Mouse (Mus musculus) inflammation-experienced regulatory T-cells, adult 6 months (primary cell): ENCODE data around the gene Yipf4. TPM values are rescaled to one million over a fixed set of nuclear protein-coding genes. Genes with fewer than 3 reads are reported as not detected.

ENCODE experiments used
- ATAC-seq: one replicate; pipeline ENCODE4 v1.8.0; 2017
- polyA plus RNA-seq, 3 experiments: library from polyadenylated mRNA; unstranded; fragments of 100-300 nt; shearing (Covaris generic); gene quantifications; one replicate each; pipeline ENCODE4 v1.2.1; 2017

Gene Yipf4
- polyA plus RNA-seq, 3 experiments from 2014 or later, result 9.2 to 20.0 (median 17.8) TPM

DNA sequence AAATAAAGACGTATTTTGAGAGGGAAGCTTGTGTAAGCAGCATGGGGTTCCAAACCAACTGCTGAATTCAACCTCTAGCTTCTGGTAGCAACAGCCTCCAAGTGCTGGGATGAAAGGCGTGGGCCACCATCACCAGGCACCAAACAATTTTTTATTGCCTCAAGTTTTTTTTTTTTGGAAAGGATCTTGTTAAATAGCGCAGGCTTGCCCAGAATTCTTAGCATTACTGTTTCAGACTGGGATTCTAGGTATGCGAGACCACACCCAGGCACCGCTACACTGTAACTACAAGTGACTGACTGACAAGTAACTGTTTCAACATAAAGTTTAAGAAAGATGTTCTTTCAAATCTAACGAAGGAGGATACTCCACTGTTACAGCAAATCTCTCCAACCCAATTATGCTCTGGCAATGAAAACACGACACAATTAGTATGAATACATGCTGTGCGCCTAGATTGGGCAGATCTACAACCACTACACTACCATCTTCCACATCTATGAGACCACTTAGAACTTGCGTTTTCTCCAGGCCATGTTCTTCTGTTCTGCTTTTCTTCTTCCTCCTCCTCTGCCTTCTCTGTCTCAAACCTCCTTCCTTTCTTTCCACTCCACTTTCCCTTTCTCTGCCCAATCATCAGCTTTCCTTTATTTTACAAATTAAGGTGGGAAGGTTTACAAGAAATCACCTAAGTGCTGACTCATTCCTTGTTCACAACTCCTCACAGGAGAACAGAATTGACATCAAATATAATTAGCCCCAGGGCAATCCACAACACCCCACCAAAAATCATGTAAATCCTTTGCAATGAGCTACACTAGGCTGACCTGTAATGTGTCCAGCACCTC lies 37.7 kb downstream of the Yipf4 start:
- ATAC-seq, result no peak

DNA sequence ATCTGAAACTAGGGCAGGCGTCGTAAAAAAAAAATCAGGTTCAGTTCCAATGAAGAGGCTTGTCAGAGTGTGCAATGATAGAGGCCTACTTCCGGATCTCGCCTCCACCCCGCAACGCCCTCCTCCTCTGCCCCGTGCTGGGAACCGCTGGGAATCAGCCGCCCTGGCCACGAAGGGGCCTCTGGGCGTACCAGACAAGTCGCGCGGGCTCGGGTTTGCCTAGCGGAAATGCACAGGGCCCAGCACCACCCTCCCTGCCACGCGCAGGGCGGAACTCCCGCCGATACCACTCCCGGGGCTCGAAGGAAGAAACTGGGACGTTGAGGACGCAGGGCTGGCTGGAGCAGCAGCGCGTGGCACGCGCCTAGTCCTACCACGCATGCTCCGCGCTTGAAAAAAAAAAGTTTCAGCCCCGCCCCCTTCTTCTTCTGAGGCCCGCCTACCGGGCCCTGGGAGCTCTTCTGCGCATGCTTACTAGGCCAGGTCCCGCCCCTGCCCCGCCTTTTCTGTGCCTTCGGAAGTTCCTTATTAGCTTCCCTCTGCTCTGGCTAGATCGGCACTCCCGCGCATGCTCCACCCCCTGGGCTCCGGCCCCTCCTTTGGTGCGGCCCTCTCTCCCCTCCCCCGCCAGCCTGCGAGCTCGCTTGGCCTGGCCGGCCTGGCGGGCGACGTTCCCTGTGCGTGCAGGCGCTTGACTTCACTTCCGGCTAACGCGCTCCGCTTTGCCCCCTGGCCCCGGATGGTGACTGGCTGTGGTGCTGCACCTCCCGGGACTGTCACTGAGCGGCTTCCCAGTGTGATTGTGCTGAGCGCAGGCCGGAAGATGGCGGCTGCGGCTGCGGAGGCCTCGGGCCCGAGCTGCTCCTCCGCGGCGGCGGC lies 38.7 kb downstream of the Yipf4 start, which contains the start of gene Birc6:
Birc6 (plus strand) TSS at position 567 of the 879 bp plus-strand sequence.
- peak; percentile 86 for ATAC-seq

DNA sequence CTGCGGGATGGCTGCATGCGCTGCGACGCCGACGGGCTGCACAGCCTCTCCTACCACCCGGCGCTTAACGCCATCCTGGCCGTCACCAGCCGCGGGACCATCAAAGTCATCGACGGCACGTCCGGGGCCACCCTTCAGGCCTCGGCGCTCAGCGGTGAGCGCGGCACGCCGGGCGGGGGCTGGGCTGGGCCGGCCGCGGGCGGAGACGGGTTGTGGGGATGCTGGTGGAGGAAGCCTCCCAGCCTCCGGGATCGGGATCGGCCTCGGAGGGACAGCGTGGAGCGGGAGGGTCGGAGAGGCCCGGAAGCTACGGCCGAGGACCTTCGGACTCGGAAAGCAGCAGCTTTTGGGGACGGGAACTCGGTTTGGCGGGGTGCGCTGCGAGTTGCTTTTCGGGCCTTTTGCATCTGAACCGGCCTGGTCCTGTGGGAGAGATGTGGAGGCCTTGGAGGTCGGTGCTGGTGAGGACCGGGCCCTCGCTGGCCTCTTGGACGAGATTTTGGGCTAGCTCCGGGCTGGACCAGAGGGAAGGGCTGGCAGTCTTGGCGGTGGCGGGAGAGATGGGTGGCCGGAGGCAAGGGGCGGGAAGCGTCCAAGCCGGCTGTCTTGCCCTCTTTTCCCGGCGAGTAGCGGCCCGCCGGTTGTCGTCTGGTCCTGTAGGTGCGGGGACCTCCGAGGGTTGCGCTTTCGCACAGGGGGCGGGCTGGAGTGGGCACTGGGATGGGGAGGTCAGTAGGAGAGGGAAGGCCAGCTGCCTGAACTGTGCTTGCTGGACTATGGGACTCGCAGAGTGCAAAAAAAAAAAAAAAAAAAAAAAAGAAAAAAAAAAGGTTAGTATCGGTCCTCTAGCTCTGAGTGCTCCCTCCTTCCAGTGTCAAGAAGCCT lies 39.6 kb downstream of the Yipf4 start:
- ATAC-seq, result peak; percentile 14

DNA sequence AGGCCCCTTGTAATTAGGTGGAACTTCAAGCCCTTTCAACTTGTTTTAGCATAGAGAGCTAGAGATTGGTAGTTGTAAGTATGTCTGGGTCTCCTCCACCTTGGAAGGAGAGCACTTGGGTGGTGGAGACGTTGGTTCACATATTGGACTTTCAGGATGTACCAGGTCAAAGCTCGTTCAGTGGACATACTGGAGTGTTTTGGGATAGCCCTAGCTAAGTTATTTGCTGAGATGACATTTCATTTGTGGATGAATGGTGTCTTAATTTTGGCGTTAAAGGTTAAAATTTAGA lies 40.2 kb downstream of the Yipf4 start:
- no peak for ATAC-seq

DNA sequence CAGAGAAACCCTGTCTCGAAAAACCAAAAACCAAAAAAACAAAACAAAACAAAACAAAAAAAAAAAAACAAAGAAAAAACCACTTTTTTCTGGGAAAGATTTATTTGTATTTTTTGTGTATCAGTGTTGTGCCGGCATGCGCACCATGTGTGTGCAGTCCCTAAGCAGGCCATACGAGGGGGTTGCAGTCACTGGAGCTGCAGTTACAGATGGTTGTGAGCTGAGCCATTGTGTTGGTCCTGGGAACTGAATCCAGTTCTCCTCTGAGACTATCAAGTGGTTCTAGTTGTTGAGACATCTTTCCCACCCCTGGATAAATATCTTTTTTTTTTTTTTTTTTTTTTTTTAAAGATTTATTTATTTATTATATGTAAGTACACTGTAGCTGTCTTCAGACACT lies 45.7 kb downstream of the Yipf4 start:
- ATAC-seq, result no peak

DNA sequence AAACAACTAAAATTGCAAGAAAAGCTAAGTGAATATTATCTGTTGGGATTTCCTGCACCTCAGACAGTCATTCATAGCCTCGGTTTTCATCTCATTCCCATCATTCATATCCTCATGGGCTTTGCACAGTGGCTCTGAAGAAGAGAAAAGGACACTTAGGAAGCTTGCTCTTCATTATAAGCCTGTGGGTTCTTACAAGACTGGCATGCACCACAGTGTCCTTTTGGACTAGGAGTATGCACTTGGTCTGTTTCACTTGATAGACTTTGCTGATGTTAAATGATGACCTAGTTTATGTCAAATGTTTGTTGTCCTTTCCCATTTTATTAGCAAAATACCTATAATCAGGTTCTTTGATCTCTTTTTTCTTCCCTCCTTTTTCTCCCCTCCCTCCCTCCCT lies 48.2 kb downstream of the Yipf4 start:
- ATAC-seq, result no peak

DNA sequence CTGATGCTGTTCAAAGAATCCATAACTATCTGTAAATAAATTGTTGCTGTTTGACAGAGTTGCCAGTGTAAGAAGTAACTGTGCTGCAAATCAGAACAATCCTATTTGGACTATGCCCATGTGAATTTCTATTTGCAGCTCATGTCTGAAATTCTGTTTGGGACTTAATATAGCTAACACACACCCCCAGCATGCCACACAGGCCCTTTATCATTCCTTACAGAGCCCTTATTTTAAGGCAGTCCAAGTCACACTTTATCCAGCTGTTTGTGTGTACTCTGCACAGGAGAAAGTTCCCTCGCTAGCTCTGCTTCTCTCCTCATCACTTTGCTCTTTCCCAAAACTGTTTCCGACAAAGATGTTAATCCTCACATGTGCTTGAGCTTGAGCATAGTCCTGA lies 54.3 kb downstream of the Yipf4 start:
- ATAC-seq, result no peak

Other genes with a start within 250 kb of the Yipf4 start
- gene Memo1, start 194.0 kb upstream of the Yipf4 start, polyA plus RNA-seq, result 10 to 100 TPM; 37.6 to 61.9 (median 45.4) TPM
- gene Dpy30, start 165.5 kb upstream of the Yipf4 start, polyA plus RNA-seq, result 100 to 1,000 TPM; 141 to 185 (median 142) TPM
- 10 to 100 TPM in 2 of 3 experiments, 1 to 10 TPM in 1; 8.6 to 12.0 (median 11.1) TPM for gene Spast, start 150.5 kb upstream of the Yipf4 start, polyA plus RNA-seq
- gene Slc30a6, start 93.9 kb upstream of the Yipf4 start, polyA plus RNA-seq, result 10 to 100 TPM; 27.6 to 31.2 (median 30.9) TPM
- 1 to 10 TPM in 1 of 3 experiments, under 1 TPM in 2; 0.83 to 1.1 (median 0.93) TPM for gene Nlrc4, start 30.4 kb upstream of the Yipf4 start, polyA plus RNA-seq
- 100 to 1,000 TPM; 182 to 257 (median 187) TPM for gene Birc6, start 38.8 kb downstream of the Yipf4 start, polyA plus RNA-seq
- 10 to 100 TPM; 10.7 to 28.7 (median 25.0) TPM for gene Ttc27, start 228.2 kb downstream of the Yipf4 start, polyA plus RNA-seq